Mouse (Mus musculus) kidney, postnatal 10 days (tissue): ENCODE measurements around the gene Gm10645.

ENCODE experiments used
- DNase-seq: peaks from one replicate; pipeline ENCODE4 v3.0.0; 2021; ENCODE audit warnings: mixed read lengths

Gene Gm10645

GRCm38 (mm10) chr8:83167932-83168331, 2.0 kb upstream of the Gm10645 start:
- no peak for DNase-seq

GRCm38 (mm10) chr8:83165235-83165930, 587 bp downstream of the Gm10645 start, which contains the start of gene Tbc1d9:
TSS of gene Tbc1d9 (plus strand) at chr8:83165352.
- peak; percentile 78 for DNase-seq

- DNase-seq: no peak
These were observed 5.4 kb downstream of the Gm10645 start for GRCm38 (mm10) chr8:83160613-83161012.

- DNase-seq: no peak
These were observed 6.4 kb downstream of the Gm10645 start for GRCm38 (mm10) chr8:83159615-83160014.

GRCm38 (mm10) chr8:83158971-83159370, 7.0 kb downstream of the Gm10645 start:
- DNase-seq: no peak

- DNase-seq: no peak
These were observed 10.9 kb downstream of the Gm10645 start for GRCm38 (mm10) chr8:83155110-83155509.

GRCm38 (mm10) chr8:83152470-83152869, 13.5 kb downstream of the Gm10645 start:
- DNase-seq: no peak

GRCm38 (mm10) chr8:83152055-83152454, 13.9 kb downstream of the Gm10645 start:
- no peak for DNase-seq

GRCm38 (mm10) chr8:83149124-83149523, 16.8 kb downstream of the Gm10645 start:
- DNase-seq: no peak

GRCm38 (mm10) chr8:83145421-83145820, 20.5 kb downstream of the Gm10645 start:
- no peak for DNase-seq

- DNase-seq: no peak
These were observed 21.4 kb downstream of the Gm10645 start for GRCm38 (mm10) chr8:83144601-83145000.

GRCm38 (mm10) chr8:83141358-83141757, 24.6 kb downstream of the Gm10645 start:
- no peak for DNase-seq

- DNase-seq: no peak
These were observed 25.3 kb downstream of the Gm10645 start for GRCm38 (mm10) chr8:83140701-83141111.

GRCm38 (mm10) chr8:83140068-83140467, 25.9 kb downstream of the Gm10645 start:
- DNase-seq: no peak

GRCm38 (mm10) chr8:83135086-83135485, 30.9 kb downstream of the Gm10645 start:
- DNase-seq: peak; percentile 35
